Mouse (Mus musculus) lung, postnatal 10 days (tissue): ENCODE data around the gene 0610012G03Rik.

Experiments
- DNase-seq: peaks from one replicate; pipeline ENCODE4 v3.0.0; 2021

The 0610012G03Rik gene

DNA sequence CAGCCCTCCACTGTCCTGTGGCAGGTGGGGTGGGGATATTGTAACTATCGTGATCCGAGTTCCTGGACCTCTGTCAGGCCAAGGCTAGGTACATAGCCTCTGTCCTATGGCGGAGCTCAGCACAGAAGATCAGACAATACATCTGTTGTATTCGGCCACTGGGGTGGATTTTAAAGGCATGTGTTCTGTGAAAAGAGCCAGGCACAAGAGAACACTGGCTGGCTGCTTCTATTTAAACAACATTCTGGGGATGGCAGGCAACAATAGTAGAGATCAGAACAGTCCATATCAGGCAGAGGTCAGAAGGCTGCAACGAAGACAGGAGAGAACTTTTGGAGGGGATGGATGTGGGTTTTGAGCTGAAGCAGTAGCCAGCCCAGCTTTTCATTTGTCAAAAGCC is 16.0 kb downstream of the 0610012G03Rik start:
- no peak for DNase-seq

GRCm38 (mm10) chr16:31931330-31931729 is 17.0 kb downstream of the 0610012G03Rik start:
- DNase-seq: no peak

DNA sequence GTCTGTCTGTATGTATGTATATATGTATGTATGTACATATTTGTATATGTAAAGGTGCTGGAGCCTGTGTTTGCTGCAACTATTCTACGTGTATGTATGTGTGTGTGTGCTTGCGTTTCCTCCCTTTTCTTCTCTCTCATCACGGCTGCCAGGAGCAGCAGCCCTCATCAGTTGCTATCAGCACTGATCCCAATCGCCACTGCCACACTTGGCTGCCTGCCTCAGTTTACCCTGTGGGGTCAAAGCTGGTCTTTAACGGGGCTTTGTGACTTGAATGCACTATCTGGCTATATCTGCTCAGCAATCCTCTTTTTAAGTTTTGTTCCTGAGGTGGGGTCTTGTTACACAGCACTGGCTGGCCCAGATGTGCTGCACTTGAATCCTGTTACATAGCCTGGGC is 20.9 kb downstream of the 0610012G03Rik start:
- DNase-seq: no peak

DNA sequence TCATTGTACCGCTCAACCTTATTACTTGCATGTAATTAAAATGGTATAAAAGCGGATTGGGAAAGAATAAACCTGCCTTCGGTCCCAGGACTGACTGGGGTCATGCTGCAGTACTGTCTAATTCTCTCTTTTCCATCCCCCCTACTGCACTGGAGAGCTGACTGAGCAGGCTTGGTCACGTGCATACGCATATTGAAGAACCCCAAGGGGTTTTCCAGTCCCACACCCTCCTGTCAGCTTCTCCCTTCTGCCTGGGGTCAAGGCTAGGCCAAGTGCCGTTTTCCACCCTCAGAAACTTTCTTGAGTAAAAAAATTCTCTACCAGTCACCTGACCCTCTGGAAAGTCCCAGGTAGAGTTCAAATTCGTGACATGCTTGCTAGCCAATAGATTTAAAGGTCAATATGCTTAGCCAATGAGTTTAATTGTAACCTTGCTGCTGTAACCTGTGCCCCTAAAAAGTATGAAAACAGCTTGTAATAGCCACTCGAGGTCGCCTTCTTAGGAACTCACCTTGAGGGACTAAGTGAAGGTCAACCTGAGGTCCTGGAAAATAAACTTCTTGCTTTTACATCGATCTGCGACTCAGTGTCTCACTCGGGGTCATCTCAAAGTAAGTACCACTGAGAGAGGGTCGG is 21.6 kb downstream of the 0610012G03Rik start:
- no peak for DNase-seq

DNA sequence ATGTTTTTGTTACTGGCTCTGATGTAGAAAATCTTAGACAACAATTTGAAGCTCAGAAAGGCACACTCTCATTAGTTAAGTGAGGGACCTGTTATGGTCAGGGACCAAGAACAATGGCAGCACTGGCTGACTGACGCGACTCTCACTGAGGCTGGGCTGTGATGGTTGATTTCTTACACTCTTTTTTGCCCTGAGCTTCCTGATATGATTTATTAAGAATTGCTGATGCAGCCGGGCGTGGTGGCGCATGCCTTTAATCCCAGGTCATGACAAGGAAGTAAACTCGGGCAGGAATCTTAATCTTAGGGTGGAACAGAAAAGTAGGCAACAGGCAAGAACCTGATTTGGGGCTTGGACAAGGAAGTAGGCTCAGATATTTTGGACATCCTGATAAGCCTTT is 22.2 kb downstream of the 0610012G03Rik start:
- no peak for DNase-seq

DNA sequence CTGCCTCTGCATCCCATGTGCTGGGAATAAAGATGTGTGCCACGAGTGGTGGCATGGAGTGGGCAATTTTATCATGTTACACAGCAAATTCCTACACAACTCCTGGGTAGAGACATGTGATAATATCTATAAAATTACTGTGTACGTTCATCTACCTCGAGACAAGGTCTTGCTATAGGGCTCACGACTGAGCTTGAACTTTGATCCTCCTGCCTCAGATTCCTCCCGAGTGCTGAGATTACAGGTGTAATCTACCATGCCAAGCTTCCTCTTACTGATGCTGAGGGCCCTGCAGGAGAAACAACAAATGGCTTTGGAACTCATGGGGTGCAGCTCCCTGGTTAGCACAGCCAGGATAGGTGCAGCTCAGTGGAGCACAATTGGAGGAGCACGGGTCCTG is 23.9 kb downstream of the 0610012G03Rik start:
- no peak for DNase-seq

- peak; percentile 85 for DNase-seq
These were observed 30.0 kb downstream of the 0610012G03Rik start for GRCm38 (mm10) chr16:31918248-31918724.

DNA sequence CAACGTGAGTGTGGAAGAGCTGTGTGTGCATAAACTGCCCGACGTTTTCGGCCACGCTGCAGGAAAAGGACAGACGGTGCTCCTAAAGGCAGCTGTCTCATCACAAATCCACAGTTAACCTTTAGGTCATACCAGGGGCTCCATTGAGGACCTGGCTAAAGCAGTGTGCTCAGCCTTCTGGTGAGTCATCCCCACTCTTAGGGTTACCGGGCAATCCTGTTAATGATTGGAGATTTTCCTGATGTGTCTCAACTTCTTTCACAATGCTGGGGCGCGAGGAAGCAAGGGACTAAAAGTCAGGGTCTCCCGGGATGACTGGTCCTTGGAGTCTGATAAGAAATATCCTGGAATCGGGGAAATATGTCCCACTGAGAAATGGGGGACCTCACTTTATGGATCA is 30.5 kb downstream of the 0610012G03Rik start:
- no peak for DNase-seq

GRCm38 (mm10) chr16:31910281-31910847 is 37.9 kb downstream of the 0610012G03Rik start:
- DNase-seq: no peak

DNA sequence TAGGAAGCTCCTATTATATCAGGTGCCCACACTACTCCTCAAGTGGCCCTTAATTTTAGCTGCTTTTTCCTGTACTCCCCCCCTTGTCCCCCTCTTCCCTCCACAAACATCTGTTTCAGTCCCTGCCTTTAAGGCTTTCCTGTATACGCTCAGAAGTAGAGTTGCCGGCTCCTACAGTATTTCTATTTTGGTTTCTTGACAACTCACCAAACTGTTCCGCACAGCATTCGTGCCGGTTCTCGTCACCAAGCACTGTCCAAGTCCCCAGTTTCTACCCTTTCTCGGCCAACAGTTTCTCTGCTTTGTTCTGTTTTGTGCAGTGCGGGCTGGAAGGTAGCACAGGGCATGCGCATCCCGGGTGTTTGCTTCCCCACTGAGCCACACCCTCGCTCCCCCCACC is 39.3 kb downstream of the 0610012G03Rik start:
- DNase-seq: no peak

DNA sequence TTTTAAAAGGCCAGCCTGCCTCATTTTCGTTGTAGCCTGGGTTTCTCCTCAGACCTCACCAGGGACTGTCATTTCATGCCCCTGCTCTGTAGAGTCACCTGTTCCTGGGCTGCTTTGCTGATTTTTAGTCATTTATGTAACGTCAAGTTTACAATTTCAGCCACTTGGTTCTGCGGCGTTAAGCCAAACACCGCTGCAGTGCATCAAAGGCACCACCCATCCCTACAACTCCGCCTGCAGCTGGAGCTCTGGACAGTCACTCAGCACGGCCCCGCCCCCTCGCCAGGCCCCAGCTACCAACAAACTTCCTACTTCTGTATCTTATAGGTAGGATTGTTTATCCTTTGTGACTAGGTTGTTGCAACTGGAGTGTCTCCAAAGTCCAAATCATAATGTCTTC is 41.4 kb downstream of the 0610012G03Rik start:
- peak; percentile 61 for DNase-seq

DNA sequence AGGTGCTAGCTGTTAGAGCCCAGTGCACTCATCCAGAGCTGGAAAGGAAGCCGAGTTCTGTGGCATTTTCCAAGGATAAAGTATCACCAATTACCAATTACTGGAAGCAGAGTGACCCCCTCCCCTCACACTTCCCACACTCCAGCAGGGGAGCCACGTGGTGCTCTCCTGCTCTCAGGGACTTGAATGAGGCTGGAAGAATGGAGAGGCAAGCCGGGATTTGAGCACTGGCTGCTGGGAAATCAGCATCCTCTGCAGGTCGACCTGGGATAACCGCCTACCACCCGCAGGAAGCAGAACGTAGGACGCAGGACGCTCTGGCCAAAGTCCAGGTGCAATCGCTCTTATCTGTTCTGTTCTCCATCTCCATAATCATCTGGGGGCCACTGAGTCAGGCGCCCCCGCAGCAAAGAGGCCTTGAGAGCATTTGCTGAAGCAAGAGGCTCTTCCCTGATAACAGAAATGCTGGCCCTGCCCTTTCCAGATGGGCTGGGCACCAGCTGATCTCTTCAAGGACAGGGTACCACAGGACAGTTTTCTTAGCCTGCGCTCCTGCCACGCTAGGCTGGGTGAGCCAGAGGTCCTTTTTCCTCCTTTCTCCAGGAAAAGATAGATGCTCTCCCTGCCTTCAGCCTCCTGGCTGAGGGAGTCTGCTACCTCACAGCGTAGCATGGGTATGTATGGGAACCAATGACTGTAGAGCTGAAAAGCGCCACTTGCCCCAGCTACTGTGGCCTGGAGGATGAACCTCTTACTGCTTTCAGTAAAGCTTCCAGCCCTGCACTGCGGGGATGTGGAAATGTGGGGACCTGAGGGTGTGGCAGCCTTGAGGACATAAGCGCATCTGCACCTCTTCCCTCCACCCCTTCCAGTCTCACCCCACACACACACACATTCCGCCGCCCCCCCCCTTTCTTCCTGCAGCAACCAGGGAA is 42.1 kb downstream of the 0610012G03Rik start:
- no peak for DNase-seq

- no peak for DNase-seq
These were observed 43.0 kb downstream of the 0610012G03Rik start for GRCm38 (mm10) chr16:31905331-31905730.

GRCm38 (mm10) chr16:31903239-31903638 is 45.1 kb downstream of the 0610012G03Rik start:
- no peak for DNase-seq

DNA sequence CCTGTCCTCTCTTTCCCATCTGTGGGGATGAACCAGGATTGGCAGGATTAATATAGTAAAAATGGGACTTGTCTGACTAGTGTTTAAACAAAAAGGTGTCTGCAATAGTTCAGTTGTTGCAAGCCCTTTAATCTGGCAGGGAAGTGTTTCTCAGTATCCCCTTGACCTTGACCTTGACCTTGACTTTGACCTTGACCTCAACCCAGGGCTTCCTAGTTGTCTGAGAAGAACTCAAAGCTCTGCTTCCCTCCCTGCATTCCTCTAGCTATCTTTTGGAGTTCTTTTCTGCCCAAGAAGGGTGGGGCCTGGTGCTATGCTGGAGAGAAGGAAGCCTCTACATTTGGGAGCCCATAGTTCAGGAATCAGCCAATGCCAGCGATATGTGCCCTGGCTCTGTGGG is 46.4 kb downstream of the 0610012G03Rik start:
- DNase-seq: no peak

DNA sequence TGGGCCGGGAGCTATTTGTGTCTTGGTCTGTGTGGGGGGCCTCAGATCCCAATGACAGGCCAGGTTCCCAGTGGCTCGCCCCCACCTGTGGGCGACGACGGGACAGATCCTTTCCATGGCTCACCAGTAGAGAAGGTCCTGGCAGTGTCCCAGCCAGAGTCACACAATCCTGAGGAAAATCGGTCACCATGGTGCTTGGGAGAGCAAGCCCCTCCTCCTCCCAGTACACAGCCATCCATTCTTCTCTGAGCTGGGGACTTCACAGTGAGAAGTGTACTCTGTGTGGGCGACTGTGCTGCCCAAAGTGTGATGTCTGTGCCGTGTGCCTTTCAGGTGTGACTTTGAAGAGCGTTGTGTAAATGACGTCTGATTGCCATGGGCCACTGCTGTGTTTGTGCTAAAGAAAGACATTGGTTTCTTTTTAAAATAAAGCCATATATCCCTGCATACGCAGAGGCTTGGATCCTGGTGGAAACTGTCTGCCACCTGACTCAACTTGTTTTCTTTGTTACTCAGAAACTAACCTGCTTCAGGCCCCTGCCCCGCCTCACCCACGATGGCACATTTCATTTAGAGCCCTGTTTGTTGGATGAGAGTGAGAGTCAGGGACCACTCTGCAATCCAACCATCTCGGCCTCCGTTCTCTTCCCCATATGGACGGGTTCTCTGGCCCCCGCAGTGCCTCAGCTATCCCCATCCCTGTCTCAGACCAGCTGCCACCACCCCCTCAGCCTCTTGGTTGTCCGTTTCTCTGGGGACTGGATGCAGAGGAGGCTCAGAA is 49.6 kb downstream of the 0610012G03Rik start:
- no peak for DNase-seq
